Mouse (Mus musculus) midbrain, postnatal 0 days (tissue): ENCODE measurements at regions not wholly inside any gene's neighbourhood (a gene's known extent, or its start where the extent isn't known, plus 50 kb on each side); places are given as distances from the start of the nearest gene placed in this dataset.

Experiments
- ATAC-seq: fragments of 200-750 bp; cut with Nextera tagmentation; 2 replicates; pipeline ENCODE4 v1.8.0; 2017; ENCODE audit warnings: moderate number of reproducible peaks, mild to moderate bottlenecking, moderate TSS enrichment, moderate library complexity; ENCODE audit not compliant: low FRiP score
- DNase-seq: peaks from one replicate; pipeline ENCODE4 v3.0.0-alpha.2; 2015; ENCODE audit warnings: low spot score
- H3K27ac ChIP-seq: fragments of 300-500 bp; sonication (generic); 2 replicates; pipeline ENCODE4 v1.5.1; 2014; ENCODE audit warnings: low read depth, mild to moderate bottlenecking, low read length, mixed read lengths
- H3K27me3 ChIP-seq: fragments of 300-500 bp; sonication (generic); 2 replicates; pipeline ENCODE4 v1.6.1; 2014; ENCODE audit warnings: low read length, control low read depth, mixed read lengths; ENCODE audit not compliant: insufficient read depth
- H3K36me3 ChIP-seq: fragments of 300-500 bp; sonication (generic); 2 replicates; pipeline ENCODE4 v1.6.1; 2014; ENCODE audit warnings: low read length, control low read depth, mixed read lengths; ENCODE audit not compliant: insufficient read depth
- H3K4me1 ChIP-seq: fragments of 300-500 bp; sonication (generic); 2 replicates; pipeline ENCODE4 v1.6.1; 2014; ENCODE audit warnings: mild to moderate bottlenecking, control low read depth, antibody characterized with exemption, low read length, mixed read lengths; ENCODE audit not compliant: insufficient read depth
- H3K4me2 ChIP-seq: fragments of 300-500 bp; sonication (generic); 2 replicates; pipeline ENCODE4 v1.6.1; 2014; ENCODE audit warnings: low read depth, mild to moderate bottlenecking, low read length, mixed read lengths; ENCODE audit not compliant: poor library complexity, severe bottlenecking
- H3K4me3 ChIP-seq: fragments of 300-500 bp; sonication (generic); 2 replicates; pipeline ENCODE4 v1.5.1; 2014; ENCODE audit warnings: low read depth, mild to moderate bottlenecking, low read length, moderate library complexity
- H3K9ac ChIP-seq: fragments of 300-500 bp; sonication (generic); replicated peaks from 2 replicates; pipeline ENCODE4 v1.6.1; 2014; ENCODE audit warnings: mild to moderate bottlenecking, low read length, moderate library complexity, mixed read lengths; ENCODE audit not compliant: poor library complexity, severe bottlenecking
- H3K9me3 ChIP-seq: fragments of 300-500 bp; sonication (generic); 2 replicates; pipeline ENCODE4 v1.6.1; 2016; ENCODE audit warnings: low read length, control low read depth
- CTCF ChIP-seq: IDR thresholded peaks from 2 replicates; pipeline ENCODE4 v1.5.1; 2016; ENCODE audit warnings: antibody characterized with exemption, mild to moderate bottlenecking
- WGBS: fragments of 180-500 bp; shearing (Covaris S2); extraction: QIAGEN DNeasy Blood & Tissue Kit; methylation state at CpG from one replicate; pipeline ENCODE4 v1.1.7; 2014; 5-methylcytosine and 5-hydroxymethylcytosine counted together

GRCm38 (mm10) chr2:169293351-169293750 lies 294.2 kb downstream of the Gm11011 start:
- WGBS: 23% methylated on average over 3 of the region's 3 CpGs
- DNase-seq: no peak
- H3K36me3 ChIP-seq: no peaks in the 10 kb centered on the region
- peaks cover 10% of the 10 kb centered on the region; the same call in 1 of the 2 replicates for H3K4me1 ChIP-seq
- no peak for ATAC-seq
- H3K27me3 ChIP-seq: no peaks in the 10 kb centered on the region
- H3K9ac ChIP-seq: no peak overlapping the region
- H3K4me2 ChIP-seq: no peak overlapping the region
- no peak overlapping the region for H3K4me3 ChIP-seq
- no peak overlapping the region for H3K27ac ChIP-seq
- TF ChIP-seq CTCF: no peak
- no peaks in the 10 kb centered on the region for H3K9me3 ChIP-seq

- Histone ChIP-seq H3K36me3 (no peaks in the 10 kb centered on the region), H3K9me3 (no peaks in the 10 kb centered on the region), H3K4me3 (no peak overlapping the region), H3K4me2 (no peak overlapping the region), H3K4me1 (no peaks in the 10 kb centered on the region), H3K27ac (no peak overlapping the region), H3K9ac (no peak overlapping the region), H3K27me3 (no peaks in the 10 kb centered on the region)
- 91% methylated on average over 12 of the region's 12 CpGs for WGBS
- DNase-seq (no peak), ATAC-seq (no peak)
- TF ChIP-seq CTCF: no peak
Measured at GRCm38 (mm10) chr2:169288891-169289605, 298.5 kb downstream of the Gm11011 start.

- DNase-seq (no peak), ATAC-seq (no peak)
- no peak overlapping the region for H3K9ac ChIP-seq
- no peaks in the 10 kb centered on the region for H3K36me3 ChIP-seq
- no peak overlapping the region for H3K27ac ChIP-seq
- no peak overlapping the region for H3K4me2 ChIP-seq
- H3K27me3 ChIP-seq: no peaks in the 10 kb centered on the region
- H3K4me1 ChIP-seq: no peaks in the 10 kb centered on the region
- no peaks in the 10 kb centered on the region for H3K9me3 ChIP-seq
- no peak overlapping the region for H3K4me3 ChIP-seq
- WGBS: 91% methylated on average over 7 of the region's 7 CpGs
- TF ChIP-seq CTCF: no peak
Measured at GRCm38 (mm10) chr2:169286701-169287100, 300.8 kb downstream of the Gm11011 start.

GRCm38 (mm10) chr2:169282508-169283117 lies 304.9 kb downstream of the Gm11011 start:
- DNase-seq (no peak), ATAC-seq (no peak)
- Histone ChIP-seq H3K4me3 (no peak overlapping the region), H3K27me3 (no peaks in the 10 kb centered on the region), H3K4me2 (no peak overlapping the region), H3K9ac (no peak overlapping the region), H3K27ac (no peak overlapping the region), H3K36me3 (no peaks in the 10 kb centered on the region), H3K9me3 (no peaks in the 10 kb centered on the region), H3K4me1 (no peaks in the 10 kb centered on the region)
- WGBS: 74% methylated on average over 13 of the region's 13 CpGs
- TF ChIP-seq CTCF: no peak

GRCm38 (mm10) chr2:169275371-169275770 lies 312.2 kb downstream of the Gm11011 start:
- H3K4me2 ChIP-seq: no peak overlapping the region
- ATAC-seq: no peak
- H3K27ac ChIP-seq: no peak overlapping the region
- no peak overlapping the region for H3K4me3 ChIP-seq
- no peaks in the 10 kb centered on the region for H3K27me3 ChIP-seq
- no peak for TF ChIP-seq CTCF
- no peak for DNase-seq
- H3K9me3 ChIP-seq: no peaks in the 10 kb centered on the region
- no peaks in the 10 kb centered on the region for H3K4me1 ChIP-seq
- H3K36me3 ChIP-seq: no peaks in the 10 kb centered on the region
- WGBS: 98% methylated on average over 4 of the region's 4 CpGs
- H3K9ac ChIP-seq: no peak overlapping the region

GRCm38 (mm10) chr2:169274101-169274500 lies 313.4 kb downstream of the Gm11011 start:
- H3K27me3 ChIP-seq: no peaks in the 10 kb centered on the region
- no peak for TF ChIP-seq CTCF
- 74% methylated on average over 1 of the region's 1 CpGs for WGBS
- H3K9ac ChIP-seq: no peak overlapping the region
- H3K27ac ChIP-seq: no peak overlapping the region
- H3K9me3 ChIP-seq: no peaks in the 10 kb centered on the region
- no peak for ATAC-seq
- H3K4me1 ChIP-seq: no peaks in the 10 kb centered on the region
- DNase-seq: no peak
- no peak overlapping the region for H3K4me2 ChIP-seq
- H3K36me3 ChIP-seq: no peaks in the 10 kb centered on the region
- no peak overlapping the region for H3K4me3 ChIP-seq
